Mouse (Mus musculus) erythroblast, embryonic 14.5 days (primary cell): ENCODE measurements around the gene Pyroxd2.

Source experiments
- GATA1 ChIP-seq: IDR thresholded peaks from 2 replicates; pipeline ENCODE4 v1.6.1; 2012; ENCODE audit warnings: low read length, inconsistent platforms, mixed read lengths
- TAL1 ChIP-seq: IDR thresholded peaks from 3 replicates; pipeline ENCODE4 v1.6.1; 2012; ENCODE audit warnings: low read length, inconsistent platforms, mixed read lengths

- TF ChIP-seq TAL1 (no peak), GATA1 (no peak)
Measured at GRCm38 (mm10) chr19:42726766-42727165, 25.8 kb downstream of the Pyroxd2 start.
